Mouse (Mus musculus) CD4-positive naive resting alpha-beta T cell, adult 76 days (primary cell): ENCODE measurements around the gene Tgfbr2. TPM values are rescaled to one million over a fixed set of nuclear protein-coding genes. Genes with fewer than 3 reads are reported as not detected.

Experiments used
- total RNA-seq: library from RNA; stranded (reverse); gene quantifications from one replicate; pipeline ENCODE4 v1.2.4, GENCODE M21; 2023

Gene Tgfbr2
- total RNA-seq: 264 TPM

GRCm38 (mm10) chr9:116174481-116175461 lies at the start of gene Tgfbr2:
Tgfbr2 (minus strand) TSS chr9:116175360.

